Mouse (Mus musculus) ZHBTc4 (cell line): ENCODE data around the gene Amotl1.
A peak's percentile ranks its signal among the peaks of the same experiment; 100 is the strongest.

Experiments used
- DNase-seq: peaks from one replicate; pipeline ENCODE4 v3.0.0-alpha.2; 2011; ENCODE audit warnings: low read depth, low spot score

The Amotl1 gene

GRCm38 (mm10) chr9:14548366-14548761 is 96.5 kb downstream of the Amotl1 start:
- DNase-seq: no peak

- no peak for DNase-seq
Measured at GRCm38 (mm10) chr9:14547584-14548365, 97.1 kb downstream of the Amotl1 start.

- DNase-seq: peak; percentile 25
Measured at GRCm38 (mm10) chr9:14544034-14544757, 100.7 kb downstream of the Amotl1 start.

GRCm38 (mm10) chr9:14534833-14535456 is 109.9 kb downstream of the Amotl1 start:
- DNase-seq: no peak

- no peak for DNase-seq
Measured at GRCm38 (mm10) chr9:14533659-14534058, 111.2 kb downstream of the Amotl1 start.

- DNase-seq: peak; percentile 35
Measured at GRCm38 (mm10) chr9:14532283-14532682, 112.6 kb downstream of the Amotl1 start.

- DNase-seq: peak; percentile 32
Measured at GRCm38 (mm10) chr9:14530004-14530403, 114.9 kb downstream of the Amotl1 start.

GRCm38 (mm10) chr9:14523408-14524043 is 121.3 kb downstream of the Amotl1 start:
- peak; percentile 85 for DNase-seq

- no peak for DNase-seq
Measured at GRCm38 (mm10) chr9:14521695-14522094, 123.2 kb downstream of the Amotl1 start.

- DNase-seq: no peak
Measured at GRCm38 (mm10) chr9:14520971-14521670, 123.7 kb downstream of the Amotl1 start.

GRCm38 (mm10) chr9:14518105-14518504 is 126.8 kb downstream of the Amotl1 start:
- no peak for DNase-seq

GRCm38 (mm10) chr9:14517296-14517695 is 127.6 kb downstream of the Amotl1 start:
- DNase-seq: no peak

- peak; percentile 67 for DNase-seq
Measured at GRCm38 (mm10) chr9:14512633-14513445, 132.0 kb downstream of the Amotl1 start.

GRCm38 (mm10) chr9:14500916-14501424 is 143.9 kb downstream of the Amotl1 start:
- DNase-seq: no peak

GRCm38 (mm10) chr9:14500023-14500915 is 144.6 kb downstream of the Amotl1 start, which contains the start of the genes Kdm4d and Cwc15:
TSS of gene Kdm4d (minus strand) at chr9:14500482.
TSS of gene Cwc15 (plus strand) at chr9:14500617.
- peak; percentile 98 for DNase-seq

- DNase-seq: no peak
Measured at GRCm38 (mm10) chr9:14498896-14499705, 145.8 kb downstream of the Amotl1 start.
